Mouse (Mus musculus) thymus, adult 2 months (tissue): ENCODE results near the gene Iglon5.
A peak's percentile ranks its signal among the peaks of the same experiment; 100 is the strongest.

Experiments
- CTCF ChIP-seq: fragments of 200-500 bp; IDR thresholded peaks from 2 replicates; pipeline ENCODE4 v1.5.1; 2012; ENCODE audit warnings: mild to moderate bottlenecking, control low read depth, low read length, moderate library complexity, borderline replicate concordance; ENCODE audit not compliant: control insufficient read depth, poor library complexity, insufficient read depth; ENCODE audit errors: extremely low read depth
- POLR2A ChIP-seq: fragments of 200-500 bp; IDR thresholded peaks from 2 replicates; pipeline ENCODE4 v1.6.1; 2012; ENCODE audit warnings: mild to moderate bottlenecking, low read length, control low read depth, moderate library complexity; ENCODE audit not compliant: control insufficient read depth, poor library complexity, insufficient read depth; ENCODE audit errors: extremely low read depth

GRCm38 (mm10) chr7:43422995-43423617 lies 66.8 kb downstream of the Iglon5 start:
- TF ChIP-seq CTCF (peak; percentile 92), POLR2A (no peak)
